Mouse (Mus musculus): ENCODE data around the gene Mfsd14a.

DNA sequence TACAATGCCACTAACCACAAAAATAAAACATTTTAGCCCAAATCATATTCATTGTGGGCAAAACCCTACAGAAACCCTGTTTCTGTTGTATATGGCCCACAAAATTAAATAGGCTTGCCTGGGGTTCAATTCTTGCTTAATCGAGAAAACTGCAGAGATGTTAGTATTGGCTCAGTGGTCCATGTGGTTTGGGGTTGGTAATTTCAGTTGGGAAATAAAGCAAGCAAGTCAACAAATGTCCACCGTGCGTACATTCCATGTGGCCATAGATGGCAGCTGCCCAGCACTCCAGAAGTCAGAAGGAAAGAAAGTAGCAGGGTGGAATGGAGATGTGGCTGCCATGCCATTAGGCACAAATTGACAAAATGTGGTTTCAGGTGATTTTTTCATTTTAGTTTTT, 29.5 kb downstream of the Mfsd14a start:
- TF ChIP-seq CTCF (IDR thresholded peaks at IDR 0.05 in 2 of 3, conservative IDR thresholded peaks at IDR 0.05 in 1 of 3; ENCODE audit: control insufficient read depth in 1 of 3, insufficient read depth in 1 of 3, low read depth in 2 of 3, low read length in 3 of 3, poor library complexity in 1 of 3, severe bottlenecking in 1 of 3) (no peak), MAFK (IDR thresholded peaks at IDR 0.05; ENCODE audit: borderline replicate concordance, low read depth, low read length) (no peak), EP300 (IDR thresholded peaks at IDR 0.05; ENCODE audit: low read depth in 1 of 2, low read length in 2 of 2) (no peak), POLR2AphosphoS2 (IDR thresholded peaks at IDR 0.05; ENCODE audit: low read length) (no peak), MEF2A (IDR thresholded peaks at IDR 0.05; ENCODE audit: extremely low read depth, insufficient replicate concordance, low read depth, low read length, poor library complexity, severe bottlenecking) (no peak), MAX (IDR thresholded peaks at IDR 0.05; ENCODE audit: low read length) (no peak), UBTF (IDR thresholded peaks at IDR 0.05; ENCODE audit: borderline replicate concordance, insufficient read depth, low read depth, low read length) (no peak), POLR2A (IDR thresholded peaks at IDR 0.05; ENCODE audit: control insufficient read depth in 1 of 2, insufficient read depth in 1 of 2, low read depth in 1 of 2, low read length in 2 of 2, poor library complexity in 1 of 2) (no peak), E2F4 (IDR thresholded peaks at IDR 0.05; ENCODE audit: borderline replicate concordance, low read depth, low read length) (no peak), MAZ (IDR thresholded peaks at IDR 0.05; ENCODE audit: low read depth, low read length) (no peak), RAD21 (IDR thresholded peaks at IDR 0.05; ENCODE audit: low read depth, low read length) (no peak), TCF12 (IDR thresholded peaks at IDR 0.05; ENCODE audit: low read depth, low read length) (no peak)

Measured in MEL (cell line).